Mouse (Mus musculus) splenic B cell, adult 2 months (primary cell): ENCODE data around the gene Nt5e.
A peak's percentile ranks its signal among the peaks of the same experiment; 100 is the strongest.

Experiments
- DNase-seq: peaks from one replicate; pipeline ENCODE4 v3.0.0-alpha.2; 2011; ENCODE audit warnings: low read depth, low spot score
- H3K27me3 ChIP-seq: 2 replicates; pipeline ENCODE4 v1.6.1; 2012; ENCODE audit warnings: mild to moderate bottlenecking, low read length, moderate library complexity, mixed read lengths; ENCODE audit not compliant: control insufficient read depth, poor library complexity, insufficient read depth, severe bottlenecking
- H3K36me3 ChIP-seq: 2 replicates; pipeline ENCODE4 v1.6.1; 2012; ENCODE audit warnings: mild to moderate bottlenecking, low read length, moderate library complexity, mixed read lengths; ENCODE audit not compliant: control insufficient read depth, poor library complexity, insufficient read depth, severe bottlenecking

Gene Nt5e

GRCm38 (mm10) chr9:88329166-88329748 lies 2.3 kb downstream of the Nt5e start:
- DNase-seq, result peak; percentile 1
- H3K27me3 ChIP-seq, result no peaks in the 10 kb centered on the region
- no peaks in the 10 kb centered on the region for H3K36me3 ChIP-seq

GRCm38 (mm10) chr9:88330316-88330715 lies 3.3 kb downstream of the Nt5e start:
- no peak for DNase-seq
- no peaks in the 10 kb centered on the region for H3K36me3 ChIP-seq
- no peaks in the 10 kb centered on the region for H3K27me3 ChIP-seq

- Histone ChIP-seq H3K36me3 (no peaks in the 10 kb centered on the region), H3K27me3 (no peaks in the 10 kb centered on the region)
- DNase-seq, result no peak
These were observed 5.5 kb downstream of the Nt5e start for GRCm38 (mm10) chr9:88332447-88332846.

GRCm38 (mm10) chr9:88335839-88336238 lies 8.8 kb downstream of the Nt5e start:
- Histone ChIP-seq H3K27me3 (no peaks in the 10 kb centered on the region), H3K36me3 (no peaks in the 10 kb centered on the region)
- DNase-seq, result no peak

GRCm38 (mm10) chr9:88340819-88341218 lies 13.8 kb downstream of the Nt5e start:
- H3K27me3 ChIP-seq, result no peaks in the 10 kb centered on the region
- DNase-seq, result no peak
- no peaks in the 10 kb centered on the region for H3K36me3 ChIP-seq

- Histone ChIP-seq H3K36me3 (no peaks in the 10 kb centered on the region), H3K27me3 (no peaks in the 10 kb centered on the region)
- DNase-seq, result no peak
These were observed 15.2 kb downstream of the Nt5e start for GRCm38 (mm10) chr9:88342241-88342640.

- H3K36me3 ChIP-seq, result no peaks in the 10 kb centered on the region
- DNase-seq, result no peak
- H3K27me3 ChIP-seq, result no peaks in the 10 kb centered on the region
These were observed 15.7 kb downstream of the Nt5e start for GRCm38 (mm10) chr9:88342701-88343100.

GRCm38 (mm10) chr9:88344424-88344823 lies 17.4 kb downstream of the Nt5e start:
- Histone ChIP-seq H3K36me3 (no peaks in the 10 kb centered on the region), H3K27me3 (no peaks in the 10 kb centered on the region)
- no peak for DNase-seq

GRCm38 (mm10) chr9:88346857-88347256 lies 19.9 kb downstream of the Nt5e start:
- Histone ChIP-seq H3K27me3 (no peaks in the 10 kb centered on the region), H3K36me3 (no peaks in the 10 kb centered on the region)
- no peak for DNase-seq

GRCm38 (mm10) chr9:88348623-88349022 lies 21.6 kb downstream of the Nt5e start:
- DNase-seq, result no peak
- no peaks in the 10 kb centered on the region for H3K36me3 ChIP-seq
- no peaks in the 10 kb centered on the region for H3K27me3 ChIP-seq

- no peak for DNase-seq
- Histone ChIP-seq H3K27me3 (no peaks in the 10 kb centered on the region), H3K36me3 (no peaks in the 10 kb centered on the region)
These were observed 23.3 kb downstream of the Nt5e start for GRCm38 (mm10) chr9:88350317-88350716.

- Histone ChIP-seq H3K27me3 (no peaks in the 10 kb centered on the region), H3K36me3 (no peaks in the 10 kb centered on the region)
- DNase-seq, result no peak
These were observed 24.2 kb downstream of the Nt5e start for GRCm38 (mm10) chr9:88351163-88351562.

GRCm38 (mm10) chr9:88352741-88353140 lies 25.7 kb downstream of the Nt5e start:
- no peaks in the 10 kb centered on the region for H3K36me3 ChIP-seq
- no peak for DNase-seq
- H3K27me3 ChIP-seq, result no peaks in the 10 kb centered on the region

- H3K27me3 ChIP-seq, result no peaks in the 10 kb centered on the region
- no peaks in the 10 kb centered on the region for H3K36me3 ChIP-seq
- no peak for DNase-seq
These were observed 26.5 kb downstream of the Nt5e start for GRCm38 (mm10) chr9:88353459-88353858.

GRCm38 (mm10) chr9:88357173-88357572 lies 30.2 kb downstream of the Nt5e start:
- Histone ChIP-seq H3K36me3 (no peaks in the 10 kb centered on the region), H3K27me3 (no peaks in the 10 kb centered on the region)
- DNase-seq, result no peak

- DNase-seq, result no peak
- H3K27me3 ChIP-seq, result no peaks in the 10 kb centered on the region
- no peaks in the 10 kb centered on the region for H3K36me3 ChIP-seq
These were observed 32.1 kb downstream of the Nt5e start for GRCm38 (mm10) chr9:88359140-88359539.
